Mouse (Mus musculus) heart, postnatal 0 days (tissue): ENCODE measurements around the gene 1500009C09Rik.

Experiments used
- CTCF ChIP-seq: IDR thresholded peaks from 2 replicates; pipeline ENCODE4 v1.5.1; 2016; ENCODE audit warnings: antibody characterized with exemption, control low read depth, low read depth
- EP300 ChIP-seq: IDR thresholded peaks from 2 replicates; pipeline ENCODE4 v1.6.1; 2016; ENCODE audit warnings: antibody characterized with exemption, low read depth

GRCm38 (mm10) chr15:82243742-82244114, 8.5 kb upstream of the 1500009C09Rik start:
- no peak for TF ChIP-seq CTCF
- TF ChIP-seq EP300, result no peak
